In the genomic region with DNA sequence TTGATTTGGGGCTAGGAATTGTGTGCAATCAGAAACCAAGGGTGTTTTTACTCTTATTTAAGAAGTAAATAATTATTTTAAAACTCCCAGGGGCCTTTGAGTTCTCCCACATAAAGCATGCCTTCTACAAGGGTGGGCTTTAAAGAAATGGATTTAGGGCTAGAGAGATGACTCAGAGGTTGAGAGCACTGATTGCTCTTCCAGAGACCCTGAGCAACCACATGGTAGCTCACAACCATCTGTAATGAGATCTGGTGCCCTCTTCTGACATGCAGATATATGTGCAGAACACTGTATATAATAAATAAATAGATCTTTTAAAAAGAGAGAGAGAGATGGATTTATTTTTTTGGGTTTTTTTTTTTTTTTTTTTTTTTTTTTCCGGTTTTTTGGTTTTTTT, we compare ENCODE assay signal across 25 mouse cellular contexts. TPM values are rescaled to one million over a fixed set of nuclear protein-coding genes. Genes with fewer than 3 reads are reported as not detected.
DNase-seq lines count a peak whose midpoint lies in the region; ATAC-seq and TF ChIP-seq lines count a peak whose summit lies in the region.
"Had no signal": no experiment of that assay in that cellular context is flagged by ENCODE, and none has a peak within 500 bp of the region (broad histone marks: within the 10 kb centered on the region; RNA-seq: fewer than 3 reads in every experiment).

No protein-coding gene starts in this region.

- no peak overlapping the region for H3K4me3 ChIP-seq in gastrocnemius, adult 2 months
- no peak overlapping the region for H3K4me3 ChIP-seq in layer of hippocampus, adult 2 months
- no peak overlapping the region for H3K4me3 ChIP-seq in forebrain, embryonic 13.5 days
- no peak overlapping the region for H3K4me3 ChIP-seq in midbrain, embryonic 11.5 days (ENCODE audit: low read depth, low read length)
- H3K4me3 ChIP-seq: embryonic facial prominence, embryonic 13.5 days; heart, embryonic 15.5 days; hindbrain, embryonic 10.5 days had no signal

- no peaks in the 10 kb centered on the region for H3K4me1 ChIP-seq in forebrain, embryonic 13.5 days
- no peaks in the 10 kb centered on the region for H3K4me1 ChIP-seq in midbrain, embryonic 11.5 days (ENCODE audit: control insufficient read depth, insufficient read depth, low read length)
- H3K4me1 ChIP-seq: embryonic facial prominence, embryonic 13.5 days; hindbrain, embryonic 10.5 days had no signal

- TF ChIP-seq CTCF in gastrocnemius, adult 2 months (IDR thresholded peaks at IDR 0.05) = peak; percentile 1; the same call in 1 of the 2 replicates
- peak; percentile 36 for TF ChIP-seq CTCF in layer of hippocampus, adult 2 months (conservative IDR thresholded peaks at IDR 0.05)

- no peak for ATAC-seq in forebrain, embryonic 13.5 days
- no peak for ATAC-seq in midbrain, embryonic 11.5 days (ENCODE audit: low FRiP score)
- ATAC-seq: forebrain, embryonic 14.5 days had no signal

- no peak overlapping the region for H3K27ac ChIP-seq in gastrocnemius, adult 2 months
- no peak overlapping the region for H3K27ac ChIP-seq in layer of hippocampus, adult 2 months
- no peak overlapping the region for H3K27ac ChIP-seq in forebrain, embryonic 13.5 days
- H3K27ac ChIP-seq in midbrain, embryonic 11.5 days (ENCODE audit: low read depth, low read length) = no peak overlapping the region
- H3K27ac ChIP-seq: embryonic facial prominence, embryonic 13.5 days; heart, embryonic 15.5 days; hindbrain, embryonic 10.5 days; hindbrain, embryonic 14.5 days had no signal

- H3K36me3 ChIP-seq in forebrain, embryonic 13.5 days (ENCODE audit: poor library complexity, severe bottlenecking) = peaks cover 53% of the 10 kb centered on the region
- H3K36me3 ChIP-seq in midbrain, embryonic 11.5 days (ENCODE audit: control insufficient read depth, insufficient read depth, low read length) = no peaks in the 10 kb centered on the region; the same call in 1 of the 2 replicates

- WGBS in forebrain, embryonic 13.5 days = 0% methylated on average over 1 of the region's 1 CpGs
- no CpG with 5 or more reads among the region's 1 CpGs for WGBS in midbrain, embryonic 11.5 days

- intact Hi-C loops in gastrocnemius, adult 2 months (cut with DNase I) = no loop called here
- intact Hi-C loops in gastrocnemius, postnatal 14 days (cut with DNase I; ENCODE audit: low total_unique reads) = no loop called here

- no peak overlapping the region for H3K4me2 ChIP-seq in forebrain, embryonic 13.5 days
- H3K4me2 ChIP-seq in midbrain, embryonic 11.5 days = no peak overlapping the region
- H3K4me2 ChIP-seq: embryonic facial prominence, embryonic 13.5 days; heart, embryonic 11.5 days; heart, embryonic 15.5 days; hindbrain, embryonic 14.5 days had no signal

- no peaks in the 10 kb centered on the region for H3K27me3 ChIP-seq in forebrain, embryonic 13.5 days
- no peaks in the 10 kb centered on the region for H3K27me3 ChIP-seq in midbrain, embryonic 11.5 days (ENCODE audit: control insufficient read depth, insufficient read depth, low read length)
- H3K27me3 ChIP-seq: embryonic facial prominence, embryonic 13.5 days; heart, embryonic 15.5 days had no signal

- no peaks in the 10 kb centered on the region for H3K9me3 ChIP-seq in forebrain, embryonic 13.5 days (replicated peaks)
- no peaks in the 10 kb centered on the region for H3K9me3 ChIP-seq in midbrain, embryonic 11.5 days (ENCODE audit: control insufficient read depth, low read length)
- H3K9me3 ChIP-seq: embryonic facial prominence, embryonic 13.5 days; G1E; heart, embryonic 15.5 days; hindbrain, embryonic 10.5 days had no signal

- H3K9ac ChIP-seq in forebrain, embryonic 13.5 days = no peak overlapping the region
- no peak overlapping the region for H3K9ac ChIP-seq in midbrain, embryonic 11.5 days (ENCODE audit: low read length)
- H3K9ac ChIP-seq: embryonic facial prominence, embryonic 13.5 days; heart, embryonic 15.5 days; hindbrain, embryonic 14.5 days had no signal

- no peak for DNase-seq in gastrocnemius, adult 2 months
- DNase-seq in gastrocnemius, postnatal 14 days = no peak
- no peak for DNase-seq in layer of hippocampus, adult 2 months (ENCODE audit: low spot score in 2 of 2)
- DNase-seq in layer of hippocampus, adult 9-11 months = no peak
- DNase-seq in A20 (ENCODE audit: low read depth, low spot score) = peak; percentile 39
- DNase-seq in NIH3T3 (ENCODE audit: low read depth) = peak; percentile 45
- DNase-seq in midbrain, embryonic 11.5 days (ENCODE audit: low spot score, missing footprints) = no peak
- DNase-seq: adrenal gland, postnatal 10 days; cerebellum, adult 11-12 months; cerebellum, adult 9-10 months; cerebellum, postnatal 25 days; heart, adult 18-20 months; heart, postnatal 14 days; kidney, adult 2 months had no signal

RNA-seq across cellular contexts. Expression of gene Slc51a, which starts 22.8 kb away (rescaled TPM):
- not detected for total RNA-seq in gastrocnemius, adult 2 months (2021)
- total RNA-seq in gastrocnemius, postnatal 14 days (2021) = not detected
- not detected for total RNA-seq in layer of hippocampus, adult 2 months (2021)
- polyA plus RNA-seq in forebrain, embryonic 13.5 days (2015; fragmentation: Nextera tagmentation; extraction: Ambion mirVana) = 0.25 and 0.49 TPM in 2 replicates
- 0.26 and 0.36 TPM in 2 replicates for polyA plus RNA-seq in midbrain, embryonic 11.5 days (2014; fragmentation: Nextera tagmentation; extraction: Ambion mirVana)
- total RNA-seq: adrenal gland, postnatal 10 days; gastrocnemius, adult 8-10 months; gastrocnemius, postnatal 4 days had no signal
- polyA plus RNA-seq: G1E had no signal

RNA-seq across cellular contexts. Expression of gene Zdhhc19, which starts 31.2 kb away (rescaled TPM):
- total RNA-seq in gastrocnemius, adult 2 months (2021) = not detected
- not detected for total RNA-seq in gastrocnemius, postnatal 14 days (2021)
- not detected for total RNA-seq in layer of hippocampus, adult 2 months (2021)
- not detected in 2 replicates for polyA plus RNA-seq in forebrain, embryonic 13.5 days (2015; fragmentation: Nextera tagmentation; extraction: Ambion mirVana)
- not detected in 2 replicates for polyA plus RNA-seq in midbrain, embryonic 11.5 days (2014; fragmentation: Nextera tagmentation; extraction: Ambion mirVana)
- total RNA-seq: adrenal gland, postnatal 10 days; adrenal gland, postnatal 4 days; G1E; gastrocnemius, adult 8-10 months; gastrocnemius, postnatal 4 days; heart, adult 18-20 months; heart, postnatal 14 days had no signal
- polyA plus RNA-seq: embryonic facial prominence, embryonic 13.5 days; forebrain, embryonic 14.5 days; G1E; heart, embryonic 15.5 days; hindbrain, embryonic 10.5 days; hindbrain, embryonic 14.5 days had no signal

RNA-seq across cellular contexts. Expression of gene Pcyt1a, which starts 34.2 kb away (rescaled TPM):
- total RNA-seq in gastrocnemius, adult 2 months (2021) = 100 to 1,000 TPM; 108 to 123 TPM
- 10 to 100 TPM; 74.4 to 74.6 TPM for total RNA-seq in gastrocnemius, postnatal 14 days (2021)
- 10 to 100 TPM; 32.6 to 33.7 TPM for total RNA-seq in layer of hippocampus, adult 2 months (2021)
- polyA plus RNA-seq in forebrain, embryonic 13.5 days (2015; fragmentation: Nextera tagmentation; extraction: Ambion mirVana) = 44.1 and 48.1 TPM in 2 replicates
- polyA plus RNA-seq in midbrain, embryonic 11.5 days (2014; fragmentation: Nextera tagmentation; extraction: Ambion mirVana) = 41.6 and 42.3 TPM in 2 replicates

RNA-seq across cellular contexts. Expression of gene Tctex1d2, which starts 45.4 kb away (rescaled TPM):
- total RNA-seq in gastrocnemius, adult 2 months (2021) = 1 to 10 TPM; 5.3 TPM
- total RNA-seq in gastrocnemius, postnatal 14 days (2021) = 1 to 10 TPM; 4.5 to 5.7 TPM
- 10 to 100 TPM; 11.8 to 14.3 TPM for total RNA-seq in layer of hippocampus, adult 2 months (2021)
- 34.5 and 37.5 TPM in 2 replicates for polyA plus RNA-seq in forebrain, embryonic 13.5 days (2015; fragmentation: Nextera tagmentation; extraction: Ambion mirVana)
- polyA plus RNA-seq in midbrain, embryonic 11.5 days (2014; fragmentation: Nextera tagmentation; extraction: Ambion mirVana) = 31.1 and 32.7 TPM in 2 replicates

Comparison
In these comparisons a context has a peak if more than half of its experiments do, and no peak if none do; other contexts are left out.
1. DNase-seq: peak in A20 (single experiment) and NIH3T3 (single experiment); none in gastrocnemius, adult 2 months (single experiment), gastrocnemius, postnatal 14 days (single experiment), layer of hippocampus, adult 2 months (0 of 2), layer of hippocampus, adult 9-11 months (single experiment) and midbrain, embryonic 11.5 days (single experiment).